Mouse (Mus musculus) limb, embryonic 14.5 days (tissue): ENCODE results near the gene Myof. TPM values are rescaled to one million over a fixed set of nuclear protein-coding genes. Genes with fewer than 3 reads are reported as not detected.

Source experiments
- ATAC-seq: fragments of 200-750 bp; cut with Nextera tagmentation; 2 replicates; pipeline ENCODE4 v1.8.0; 2017; ENCODE audit warnings: low read depth, moderate number of reproducible peaks, moderate TSS enrichment; ENCODE audit not compliant: low FRiP score
- DNase-seq: peaks from one replicate; pipeline ENCODE4 v3.0.0-alpha.2; 2015; ENCODE audit warnings: low spot score
- H3K27ac ChIP-seq: fragments of 300-500 bp; sonication (generic); replicated peaks from 2 replicates; pipeline ENCODE4 v1.5.1; 2014; ENCODE audit warnings: low read depth, mild to moderate bottlenecking, low read length, moderate library complexity, mixed read lengths
- H3K27me3 ChIP-seq: fragments of 300-500 bp; sonication (generic); 2 replicates; pipeline ENCODE4 v1.6.1; 2014; ENCODE audit warnings: low read length, mixed read lengths; ENCODE audit not compliant: control insufficient read depth, insufficient read depth
- H3K36me3 ChIP-seq: fragments of 300-500 bp; sonication (generic); 2 replicates; pipeline ENCODE4 v1.6.1; 2014; ENCODE audit warnings: mild to moderate bottlenecking, low read length, moderate library complexity, mixed read lengths; ENCODE audit not compliant: control insufficient read depth, insufficient read depth
- H3K4me1 ChIP-seq: fragments of 300-500 bp; sonication (generic); 2 replicates; pipeline ENCODE4 v1.6.1; 2014; ENCODE audit warnings: antibody characterized with exemption, low read length, mixed read lengths; ENCODE audit not compliant: control insufficient read depth, insufficient read depth
- H3K4me2 ChIP-seq: fragments of 300-500 bp; sonication (generic); replicated peaks from 2 replicates; pipeline ENCODE4 v1.6.1; 2014; ENCODE audit warnings: low read depth, mild to moderate bottlenecking, low read length, moderate library complexity; ENCODE audit not compliant: severe bottlenecking
- H3K4me3 ChIP-seq: fragments of 300-500 bp; sonication (generic); replicated peaks from 2 replicates; pipeline ENCODE4 v1.5.1; 2014; ENCODE audit warnings: low read length
- H3K9ac ChIP-seq: fragments of 300-500 bp; sonication (generic); 2 replicates; pipeline ENCODE4 v1.6.1; 2014; ENCODE audit warnings: mild to moderate bottlenecking, low read depth, low read length, moderate library complexity; ENCODE audit not compliant: severe bottlenecking
- H3K9me3 ChIP-seq: fragments of 300-500 bp; sonication (generic); 2 replicates; pipeline ENCODE4 v1.6.1; 2016; ENCODE audit warnings: low read length; ENCODE audit not compliant: control insufficient read depth
- POLR2A ChIP-seq: fragments of 200-500 bp; IDR thresholded peaks from 2 replicates; pipeline ENCODE4 v1.8.0; 2012; ENCODE audit warnings: inconsistent platforms, mild to moderate bottlenecking, moderate library complexity, borderline replicate concordance; ENCODE audit not compliant: insufficient read depth, insufficient read length; ENCODE audit errors: extremely low read depth
- WGBS: fragments of 180-500 bp; shearing (Covaris S2); extraction: QIAGEN DNeasy Blood & Tissue Kit; methylation state at CpG from one replicate; pipeline ENCODE4 v1.1.7; 2014; 5-methylcytosine and 5-hydroxymethylcytosine counted together
- polyA plus RNA-seq, 2 experiments: library from polyadenylated mRNA; depleted of rRNA in 1 of 2; stranded (reverse) in 1 of 2; unstranded in 1 of 2; fragments of >200 nt; fragmentation: Nextera tagmentation in 1 of 2; extraction: Ambion mirVana in 1 of 2; gene quantifications; 2 replicates each; pipeline versions ENCODE4 v1.2.1 to v1.2.3; 2012 to 2014

Myof gene
- polyA plus RNA-seq, 2 experiments = 21.8 to 35.9 TPM

DNA sequence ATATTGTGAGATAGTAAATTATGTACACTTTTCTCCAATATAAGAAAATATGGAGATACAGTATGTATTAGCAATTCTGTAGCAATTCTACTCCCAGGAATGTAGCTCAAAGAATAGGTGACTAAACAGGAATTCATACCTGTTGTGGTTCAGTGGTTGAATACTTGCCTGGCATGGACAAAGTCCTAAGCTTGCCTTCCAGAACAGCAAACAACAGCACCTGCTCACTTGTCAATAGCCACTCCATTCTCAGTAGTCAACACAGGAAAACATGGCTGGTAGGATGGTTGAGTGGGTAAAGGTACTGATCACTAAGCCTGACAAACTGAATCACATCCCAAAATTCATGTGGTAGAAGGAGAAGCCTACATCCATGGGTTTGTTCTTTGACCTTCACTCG lies 182.2 kb downstream of the Myof start:
- Histone ChIP-seq H3K4me3 (no peak overlapping the region), H3K9me3 (no peaks in the 10 kb centered on the region), H3K27me3 (no peaks in the 10 kb centered on the region), H3K4me1 (no peaks in the 10 kb centered on the region), H3K27ac (no peak overlapping the region), H3K4me2 (no peak overlapping the region), H3K36me3 (no peaks in the 10 kb centered on the region), H3K9ac (no peak overlapping the region)
- TF ChIP-seq POLR2A = no peak
- WGBS = 90% methylated on average over 1 of the region's 1 CpGs
- DNase-seq (no peak), ATAC-seq (no peak)

DNA sequence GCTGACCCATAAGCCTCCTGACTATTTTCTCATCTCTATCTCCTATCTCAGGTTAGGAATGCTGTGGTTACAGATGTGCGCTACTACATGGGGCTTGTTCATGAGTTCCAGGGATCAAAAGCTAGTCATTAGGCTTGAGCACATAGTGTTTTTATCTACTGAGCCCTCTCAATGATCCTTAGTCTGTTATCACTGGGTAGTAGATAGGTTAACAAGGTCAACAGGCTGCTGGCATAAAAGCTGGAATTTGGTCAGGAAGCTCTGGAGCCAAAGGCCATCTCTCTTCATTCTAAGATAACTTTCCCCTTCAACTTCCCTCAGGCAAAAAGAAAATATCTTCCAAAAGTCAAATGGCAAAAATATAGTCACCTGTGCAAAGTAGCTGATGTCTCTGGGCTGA lies 183.1 kb downstream of the Myof start:
- H3K36me3 ChIP-seq = no peaks in the 10 kb centered on the region
- H3K4me2 ChIP-seq = no peak overlapping the region
- H3K27me3 ChIP-seq = no peaks in the 10 kb centered on the region
- 86% methylated on average over 1 of the region's 1 CpGs for WGBS
- no peaks in the 10 kb centered on the region for H3K9me3 ChIP-seq
- no peak overlapping the region for H3K4me3 ChIP-seq
- no peaks in the 10 kb centered on the region for H3K4me1 ChIP-seq
- no peak for DNase-seq
- TF ChIP-seq POLR2A = no peak
- no peak overlapping the region for H3K9ac ChIP-seq
- no peak for ATAC-seq
- no peak overlapping the region for H3K27ac ChIP-seq

DNA sequence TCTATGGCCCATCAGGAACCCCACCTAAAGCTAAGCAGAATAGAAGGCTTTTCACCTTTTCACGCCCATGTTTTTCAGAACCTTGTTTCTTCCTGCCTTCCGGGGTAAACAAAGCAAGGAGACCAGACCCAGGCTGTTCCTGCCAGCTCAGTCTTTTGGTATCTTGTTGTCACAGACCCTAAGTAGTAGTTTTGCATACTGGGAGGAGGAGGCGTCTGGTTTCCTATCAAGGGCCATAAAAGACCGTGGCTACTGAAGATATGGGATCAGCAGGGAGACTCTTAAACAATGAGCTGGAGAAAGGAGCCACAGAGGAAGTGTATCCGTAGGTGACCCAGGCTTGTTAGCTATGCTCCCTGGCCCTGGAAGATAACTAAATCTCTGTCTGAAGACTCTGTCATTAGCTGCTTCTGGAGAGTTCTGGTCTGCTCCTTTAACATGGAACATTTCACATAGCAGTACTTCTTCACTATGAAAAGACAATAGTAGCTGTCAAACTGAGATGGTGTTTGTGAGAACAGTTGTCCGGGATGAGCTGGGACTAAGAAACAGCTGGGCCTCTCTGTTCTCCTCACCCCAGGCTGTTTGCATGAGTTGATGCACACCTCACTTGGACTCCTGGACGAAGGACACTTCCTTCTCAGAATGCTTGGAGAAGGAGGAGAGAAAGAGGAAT lies 184.8 kb downstream of the Myof start:
- ATAC-seq (no peak), DNase-seq (no peak)
- Histone ChIP-seq H3K4me3 (no peak overlapping the region), H3K27me3 (no peaks in the 10 kb centered on the region), H3K9ac (no peak overlapping the region), H3K9me3 (no peaks in the 10 kb centered on the region), H3K36me3 (no peaks in the 10 kb centered on the region), H3K4me2 (no peak overlapping the region), H3K4me1 (no peaks in the 10 kb centered on the region), H3K27ac (no peak overlapping the region)
- 42% methylated on average over 7 of the region's 7 CpGs for WGBS
- no peak for TF ChIP-seq POLR2A

DNA sequence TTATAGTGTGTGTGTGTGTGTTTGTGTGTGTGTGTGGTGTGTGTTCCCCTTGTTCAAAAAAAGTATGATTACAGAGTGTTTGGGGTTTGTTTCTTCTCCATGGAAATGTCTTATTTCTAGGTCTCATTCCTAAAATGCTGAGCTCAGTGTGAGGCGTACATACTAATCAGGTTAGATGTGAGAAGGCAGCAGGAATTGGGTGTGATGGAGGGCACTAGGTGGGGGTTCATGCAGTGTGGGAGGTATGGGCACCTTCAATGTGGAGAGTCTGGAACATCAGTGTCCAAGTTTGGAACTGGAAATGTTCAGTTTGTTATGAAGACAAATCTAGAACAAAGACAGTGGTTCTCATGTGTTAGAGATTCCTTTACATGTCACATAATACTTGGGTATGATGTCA lies 191.3 kb downstream of the Myof start:
- no peaks in the 10 kb centered on the region for H3K36me3 ChIP-seq
- 0 out of 2 replicates have a peak overlapping the region, but pooled peaks have one; percentile 48 for H3K27ac ChIP-seq
- no peak for TF ChIP-seq POLR2A
- no peak overlapping the region for H3K9ac ChIP-seq
- H3K27me3 ChIP-seq = no peaks in the 10 kb centered on the region
- ATAC-seq (0 out of 2 replicates have a peak, but pooled peaks have one; percentile 42), DNase-seq (no peak)
- H3K4me2 ChIP-seq = no peak overlapping the region
- H3K9me3 ChIP-seq = no peaks in the 10 kb centered on the region
- peaks cover 10% of the 10 kb centered on the region for H3K4me1 ChIP-seq
- 74% methylated on average over 1 of the region's 1 CpGs for WGBS
- H3K4me3 ChIP-seq = no peak overlapping the region

DNA sequence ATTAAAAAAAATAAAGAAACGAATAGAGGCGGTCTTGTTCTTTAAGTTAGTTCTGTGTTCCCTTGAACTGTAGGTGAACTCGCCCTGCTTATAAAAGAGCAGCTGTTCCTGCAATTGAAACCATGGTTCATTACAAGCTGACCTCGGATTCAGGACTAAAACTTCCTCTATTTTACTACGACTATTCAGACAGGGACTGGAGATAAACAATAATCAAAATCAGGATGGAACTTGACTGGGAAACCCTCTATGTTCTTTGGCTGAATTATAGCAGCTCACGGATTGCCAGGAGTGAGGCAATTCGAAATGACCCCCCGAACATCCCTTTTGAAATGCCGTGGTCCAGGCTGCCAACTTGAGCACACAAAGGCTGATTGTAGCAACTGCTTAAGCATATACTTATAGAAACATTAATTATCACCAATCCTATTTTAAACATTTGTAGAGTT lies 191.8 kb downstream of the Myof start:
- no peak overlapping the region for H3K4me2 ChIP-seq
- DNase-seq = peak; percentile 43
- peaks cover 10% of the 10 kb centered on the region for H3K4me1 ChIP-seq
- 38% methylated on average over 9 of the region's 9 CpGs for WGBS
- H3K27me3 ChIP-seq = no peaks in the 10 kb centered on the region
- H3K27ac ChIP-seq = peak overlapping the region; percentile 48; the same call in 1 of the 2 replicates
- H3K9me3 ChIP-seq = no peaks in the 10 kb centered on the region
- H3K4me3 ChIP-seq = no peak overlapping the region
- TF ChIP-seq POLR2A = no peak
- no peak overlapping the region for H3K9ac ChIP-seq
- peak; percentile 79 for ATAC-seq
- no peaks in the 10 kb centered on the region for H3K36me3 ChIP-seq

Other genes with a start within 250 kb of the Myof start
- 17.0 and 22.0 TPM in 2 replicates for gene Cep55, start 11.4 kb upstream of the Myof start, polyA plus RNA-seq (2012; rRNA removed)
- gene Cep55, start 11.4 kb upstream of the Myof start, polyA plus RNA-seq (2014; fragmentation: Nextera tagmentation; extraction: Ambion mirVana) = 20.3 and 21.0 TPM in 2 replicates
- 0.44 and 0.55 TPM in 2 replicates for gene Ffar4, start 53.5 kb upstream of the Myof start, polyA plus RNA-seq (2012; rRNA removed)
- 0.22 TPM in 1 of 2 replicates, not detected in the other for gene Ffar4, start 53.5 kb upstream of the Myof start, polyA plus RNA-seq (2014; fragmentation: Nextera tagmentation; extraction: Ambion mirVana)
- gene Rbp4, start 81.7 kb upstream of the Myof start, polyA plus RNA-seq (2012; rRNA removed) = 20.1 and 20.5 TPM in 2 replicates
- gene Rbp4, start 81.7 kb upstream of the Myof start, polyA plus RNA-seq (2014; fragmentation: Nextera tagmentation; extraction: Ambion mirVana) = 16.0 and 18.0 TPM in 2 replicates
- gene Pde6c, start 89.2 kb upstream of the Myof start, polyA plus RNA-seq (2012; rRNA removed) = 0.04 TPM in 1 of 2 replicates, not detected in the other
- gene Pde6c, start 89.2 kb upstream of the Myof start, polyA plus RNA-seq (2014; fragmentation: Nextera tagmentation; extraction: Ambion mirVana) = not detected in 2 replicates
- gene Fra10ac1, start 180.6 kb upstream of the Myof start, polyA plus RNA-seq (2012; rRNA removed) = 16.7 and 30.9 TPM in 2 replicates
- 32.4 and 33.6 TPM in 2 replicates for gene Fra10ac1, start 180.6 kb upstream of the Myof start, polyA plus RNA-seq (2014; fragmentation: Nextera tagmentation; extraction: Ambion mirVana)
- 2.3 and 2.5 TPM in 2 replicates for gene Lgi1, start 221.0 kb upstream of the Myof start, polyA plus RNA-seq (2012; rRNA removed)
- gene Lgi1, start 221.0 kb upstream of the Myof start, polyA plus RNA-seq (2014; fragmentation: Nextera tagmentation; extraction: Ambion mirVana) = 1.7 and 3.3 TPM in 2 replicates